Mouse (Mus musculus) retina, postnatal 1 day (tissue): ENCODE measurements around the gene Fbp1.
"Not testable (repeated sequence)": the region's sequence is repeated elsewhere in the genome, so short reads cannot be mapped to it uniquely, and the experiment has no call there.

ENCODE experiments used
- DNase-seq: peaks from one replicate; pipeline ENCODE4 v3.0.0-alpha.2; 2012

The Fbp1 gene

GRCm38 (mm10) chr13:62832239-62832638, 55.8 kb downstream of the Fbp1 start:
- no peak for DNase-seq

GRCm38 (mm10) chr13:62815705-62816104, 72.4 kb downstream of the Fbp1 start:
- not testable (repeated sequence) for DNase-seq
